Mouse (Mus musculus) adipocyte (in vitro differentiated cells): Measurements from ENCODE around the gene Uap1l1.

Experiments used
- DNase-seq: peaks from one replicate; pipeline ENCODE4 v3.0.0-alpha.2; 2016; ENCODE audit warnings: low spot score

Uap1l1 gene

DNA sequence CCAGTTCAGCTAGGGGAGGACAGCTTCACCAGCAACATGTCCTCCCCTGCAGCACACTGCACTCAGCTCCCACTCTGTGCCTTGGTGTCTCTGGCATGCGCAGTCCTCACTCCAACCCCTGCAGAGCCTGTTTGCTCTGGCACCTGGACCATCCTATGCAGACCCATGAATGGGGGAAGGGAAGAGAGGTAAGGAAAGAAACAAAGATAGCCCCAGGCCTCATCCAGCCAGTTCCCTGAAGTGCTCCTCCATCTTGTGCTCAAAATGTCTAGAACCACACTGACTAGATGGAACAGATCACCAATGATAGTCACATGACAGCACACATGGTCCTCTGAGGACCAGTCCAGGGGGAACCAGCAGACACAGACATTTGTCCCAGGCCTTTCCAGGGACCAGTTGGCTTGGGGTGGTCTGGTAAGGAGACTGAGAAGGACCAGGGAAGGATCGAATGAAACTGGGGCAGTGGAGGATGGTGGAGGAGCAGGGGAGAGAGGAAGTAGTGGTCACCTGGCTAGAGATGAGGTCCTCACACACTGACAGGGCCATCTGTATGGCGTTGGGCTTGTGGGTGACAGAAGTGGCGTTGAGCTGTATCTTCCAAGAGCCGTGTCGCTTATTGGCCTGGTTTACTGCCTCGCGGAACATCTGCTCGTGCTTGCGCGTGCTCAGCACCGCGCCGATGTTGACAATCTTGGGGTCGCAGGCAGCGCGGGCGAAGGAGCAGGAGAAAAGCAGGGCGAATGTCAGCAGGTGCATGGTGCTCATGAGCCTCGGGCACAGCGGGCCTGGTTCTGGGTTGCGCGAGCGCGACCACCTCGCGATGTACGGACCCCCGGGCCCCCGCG, 47.1 kb downstream of the Uap1l1 start:
- DNase-seq = no peak

DNA sequence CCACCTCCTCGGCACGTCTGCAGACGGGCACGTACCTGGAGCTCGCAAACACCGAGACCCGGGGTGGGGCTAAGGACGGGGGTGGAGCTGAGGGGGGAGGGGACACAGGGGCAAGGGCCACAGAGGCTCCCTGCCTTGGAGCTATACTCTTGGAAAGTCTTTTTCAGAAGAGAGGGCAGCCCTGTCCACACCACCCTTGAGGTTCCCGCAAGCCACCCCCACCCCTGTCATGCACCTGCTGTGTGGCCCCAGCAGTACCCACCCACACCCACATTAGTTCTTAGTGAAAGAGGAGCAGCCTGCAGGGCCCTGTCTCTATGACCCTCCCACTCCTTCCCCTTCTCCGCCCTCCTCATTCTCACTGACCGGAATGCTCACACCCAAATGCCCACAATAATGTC, 54.0 kb downstream of the Uap1l1 start:
- DNase-seq = no peak

DNA sequence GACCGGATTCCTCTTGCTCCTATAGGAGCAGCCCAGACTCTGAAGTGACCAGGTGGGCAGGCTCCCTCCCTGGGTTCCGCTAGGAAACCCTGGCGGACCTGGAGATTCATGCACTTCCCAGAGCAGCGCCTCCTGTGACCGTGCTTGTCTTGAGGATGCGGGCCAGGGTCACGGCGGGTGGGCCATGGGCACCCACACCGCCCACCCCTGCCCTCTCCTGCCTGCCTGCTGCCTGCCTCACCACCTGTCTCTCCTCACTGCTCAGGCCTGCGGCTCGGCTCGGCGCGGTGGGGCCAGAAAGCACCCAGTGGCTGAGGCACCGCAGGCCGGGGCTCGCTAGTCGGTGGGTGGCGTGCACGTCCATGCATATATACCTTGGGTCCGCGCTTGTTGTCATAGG, 54.5 kb downstream of the Uap1l1 start:
- no peak for DNase-seq

DNA sequence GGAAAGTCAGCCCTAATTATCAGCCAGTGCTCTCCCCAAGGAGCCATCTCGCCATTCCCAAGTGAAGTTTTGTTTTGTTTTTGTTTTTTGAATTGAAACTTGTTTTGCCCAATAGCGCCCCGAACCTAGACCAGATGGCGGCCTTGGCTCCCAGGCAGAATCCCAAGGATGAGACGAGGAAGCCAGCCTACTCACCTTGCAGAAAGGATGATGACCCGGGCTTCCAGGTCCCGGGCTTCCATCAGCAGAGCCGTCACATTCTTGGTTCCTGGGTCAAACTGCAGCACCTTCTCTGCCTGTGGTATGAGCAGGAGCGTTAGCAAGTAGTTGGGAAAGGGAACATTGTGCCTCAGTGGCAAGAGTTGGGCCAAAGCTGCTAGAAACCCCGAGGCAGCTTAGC, 55.3 kb downstream of the Uap1l1 start:
- DNase-seq = no peak
